Mouse (Mus musculus) forelimb bud, embryonic 11.5 days (tissue): ENCODE measurements at regions not wholly inside any gene's neighbourhood (a gene's known extent, or its start where the extent isn't known, plus 50 kb on each side); places are given as distances from the start of the nearest gene placed in this dataset.
A peak's percentile ranks its signal among the peaks of the same experiment; 100 is the strongest.

Experiments
- DNase-seq: peaks from one replicate; pipeline ENCODE4 v3.0.0-alpha.2; 2012; ENCODE audit warnings: low read depth, low spot score

- DNase-seq = no peak
These were observed 1008.5 kb upstream of the Cited2 start for GRCm38 (mm10) chr10:16714526-16714925.

- DNase-seq = no peak
These were observed 980.8 kb upstream of the Cited2 start for GRCm38 (mm10) chr10:16742246-16742645.

- DNase-seq = no peak
These were observed 971.5 kb upstream of the Cited2 start for GRCm38 (mm10) chr10:16751546-16751945.

DNA sequence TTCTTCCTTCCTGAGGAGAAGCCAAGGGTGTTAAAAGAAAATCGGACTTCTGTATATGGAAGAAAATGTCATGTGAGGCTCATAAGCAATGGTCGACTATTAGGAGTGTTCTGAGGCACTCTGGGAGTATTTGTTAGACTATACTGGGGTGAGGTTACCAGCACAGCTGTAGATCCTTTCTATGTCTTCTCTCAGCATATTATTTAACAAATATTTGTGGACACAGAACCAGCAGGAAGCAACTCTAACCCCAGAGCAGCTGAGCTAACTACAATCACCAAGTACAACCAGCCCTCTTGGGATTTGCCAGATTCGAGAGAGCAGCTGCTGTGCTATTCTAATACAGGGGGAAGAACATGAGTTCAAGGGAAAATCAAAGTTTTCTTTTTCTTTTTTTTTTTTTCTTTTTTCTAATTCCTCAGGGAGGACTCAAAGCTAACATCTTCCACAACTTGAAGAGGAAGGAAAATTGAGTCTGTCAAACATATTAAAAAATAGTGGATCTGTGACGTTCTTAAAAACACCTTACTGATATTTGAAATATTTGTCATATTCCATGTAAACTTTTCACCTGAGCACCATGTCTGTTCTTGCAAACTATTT, 933.3 kb upstream of the Cited2 start:
- DNase-seq = peak; percentile 12

- no peak for DNase-seq
These were observed 919.0 kb upstream of the Cited2 start for GRCm38 (mm10) chr10:16803978-16804377.

DNA sequence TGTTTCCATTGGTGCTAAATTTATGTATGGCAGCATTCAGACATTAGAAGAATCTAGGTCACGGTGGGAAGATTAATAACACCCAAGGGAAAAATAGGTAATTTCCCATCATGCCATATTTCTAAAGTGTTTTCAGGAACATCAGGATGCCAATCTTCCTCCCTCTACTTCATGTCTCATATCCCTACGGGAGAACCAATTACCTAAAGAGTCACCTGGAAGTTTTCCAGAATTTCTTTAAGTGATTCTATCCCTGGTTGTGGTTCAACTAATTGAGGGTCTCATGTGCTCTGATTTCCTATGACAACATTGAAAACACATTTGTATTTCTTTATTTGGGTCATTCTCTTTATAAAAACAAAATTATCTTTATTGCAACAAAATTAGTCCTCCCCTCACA, 912.3 kb upstream of the Cited2 start:
- DNase-seq = no peak

DNA sequence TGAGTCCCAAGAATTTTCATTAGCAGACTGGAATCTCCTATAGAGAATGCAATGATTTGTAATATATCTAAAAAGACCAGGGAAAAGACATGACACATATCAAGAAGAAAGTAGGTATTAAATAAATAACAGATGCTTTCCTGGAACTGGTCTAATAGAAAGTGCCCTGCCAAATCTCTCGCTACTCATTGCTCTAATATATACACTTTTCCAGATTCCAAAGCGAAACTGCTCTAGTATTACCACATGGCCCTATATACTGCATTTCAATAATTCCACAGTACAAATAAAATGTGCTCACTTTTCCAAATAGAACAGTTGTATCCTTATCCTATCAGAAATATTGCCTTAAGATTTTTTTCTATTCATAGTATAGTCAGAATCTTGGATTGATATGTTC, 909.0 kb upstream of the Cited2 start:
- no peak for DNase-seq

- DNase-seq = no peak
These were observed 861.5 kb upstream of the Cited2 start for GRCm38 (mm10) chr10:16861534-16861933.

DNA sequence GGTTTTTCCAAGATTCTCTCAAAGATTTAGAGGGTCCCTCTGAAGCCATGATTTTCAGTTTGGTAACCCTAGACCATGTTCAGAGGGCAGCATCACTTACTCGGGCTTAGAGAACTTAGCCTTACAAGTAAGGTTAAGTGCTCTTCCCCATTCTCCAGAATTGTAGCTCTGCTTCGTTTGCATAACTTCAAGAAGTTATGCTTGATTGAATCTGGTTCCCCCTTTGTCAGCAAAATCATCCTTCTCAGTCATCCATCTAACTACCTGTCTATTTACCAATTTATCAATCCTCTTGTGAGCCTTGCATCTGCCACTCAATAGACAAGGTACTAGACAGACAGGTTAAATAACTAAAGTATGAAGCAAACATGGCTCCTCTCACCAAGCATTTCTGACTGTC, 856.1 kb upstream of the Cited2 start:
- no peak for DNase-seq

DNA sequence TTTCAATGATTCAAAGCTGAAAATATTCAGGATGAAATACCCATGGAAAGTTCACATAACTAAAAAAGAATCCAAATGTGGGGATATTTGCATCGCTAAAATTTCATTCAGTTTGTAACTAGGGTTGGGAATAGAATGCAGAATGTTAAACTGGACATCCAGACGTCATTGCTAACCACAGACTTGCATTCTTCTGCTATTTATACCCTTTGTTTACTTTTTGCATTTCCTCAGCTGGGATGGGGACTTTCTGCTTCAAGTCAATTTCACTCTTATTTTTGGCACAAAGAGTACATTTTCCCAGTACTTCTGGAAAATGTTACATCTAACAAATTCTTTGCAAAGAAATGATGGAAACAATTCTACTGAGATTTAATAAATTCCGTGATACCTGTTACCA, 848.9 kb upstream of the Cited2 start:
- no peak for DNase-seq

- DNase-seq = no peak
These were observed 844.8 kb upstream of the Cited2 start for GRCm38 (mm10) chr10:16878197-16878596.

DNA sequence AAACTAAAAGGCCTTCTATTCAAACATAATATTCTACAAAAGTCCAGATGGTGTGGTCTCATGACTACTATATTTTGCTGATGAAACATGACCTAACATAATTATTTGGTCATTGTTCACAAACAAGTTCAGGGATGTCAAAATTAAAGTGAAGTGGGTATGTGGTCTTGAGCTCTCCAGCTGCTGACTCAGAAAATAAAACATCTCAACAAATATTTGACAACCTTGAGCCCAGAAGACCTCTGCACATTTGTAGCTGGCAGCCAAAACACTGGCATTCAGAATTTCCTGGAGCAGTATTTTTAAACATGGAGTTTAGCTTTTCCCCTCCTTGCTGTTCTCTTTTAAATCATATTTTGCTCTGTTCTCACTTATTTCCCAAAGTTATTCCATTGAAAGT, 829.7 kb upstream of the Cited2 start:
- no peak for DNase-seq

- DNase-seq = no peak
These were observed 827.7 kb upstream of the Cited2 start for GRCm38 (mm10) chr10:16895332-16895731.

DNA sequence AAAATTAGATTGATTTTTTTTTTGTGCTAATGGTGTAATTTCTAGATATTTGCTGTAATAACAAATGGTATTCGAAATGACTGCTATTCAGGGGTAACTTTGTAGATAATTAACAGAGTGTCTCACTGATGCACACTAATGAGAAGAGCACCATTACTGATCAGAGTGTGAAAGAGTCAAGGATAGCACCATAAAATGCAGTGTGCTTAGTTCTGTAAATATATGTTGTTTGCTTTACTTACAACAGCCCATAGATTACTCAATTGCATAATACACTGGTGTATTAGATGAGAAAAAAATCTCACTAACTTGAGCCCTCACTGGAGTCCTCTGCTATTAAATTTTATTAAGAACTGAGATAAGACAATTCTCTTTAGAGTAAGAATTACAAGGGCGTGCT, 800.1 kb upstream of the Cited2 start:
- DNase-seq = no peak

DNA sequence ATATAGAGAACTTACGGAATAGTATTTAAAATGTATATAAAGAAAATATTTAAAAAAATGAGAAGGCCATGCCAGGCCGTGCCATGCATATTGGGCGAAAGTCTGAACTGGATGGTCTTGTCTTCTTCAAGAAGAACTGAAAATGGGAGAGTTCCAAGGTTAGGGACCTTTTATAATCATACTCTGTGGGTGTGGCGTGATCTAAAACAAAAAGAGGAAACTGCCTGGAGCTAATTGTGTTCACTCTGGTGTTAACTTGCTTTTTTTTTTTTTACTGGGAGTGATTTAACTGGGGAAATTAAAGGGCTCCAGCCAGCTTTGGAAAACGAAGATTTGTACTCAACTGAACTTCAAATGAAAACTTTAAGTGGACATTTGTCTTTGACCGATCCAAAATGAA, 799.2 kb upstream of the Cited2 start:
- no peak for DNase-seq

DNA sequence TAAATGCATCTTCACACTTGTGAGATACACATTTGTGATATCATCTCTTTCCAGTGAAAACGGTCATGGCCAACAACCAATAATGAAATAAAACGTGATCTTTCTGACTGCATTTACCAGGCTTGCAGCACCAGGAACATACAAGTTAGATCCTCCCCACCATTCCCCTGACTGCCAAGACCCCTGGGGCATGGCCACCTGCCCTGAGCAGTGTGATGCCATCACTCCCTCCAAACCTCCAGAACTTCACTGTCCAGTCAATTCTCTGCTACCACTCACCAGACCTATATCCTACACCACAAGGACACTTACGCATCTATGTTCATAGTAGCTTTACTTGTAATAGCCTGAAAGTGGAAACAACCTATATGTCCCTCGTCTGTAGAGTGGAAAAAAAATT, 785.3 kb upstream of the Cited2 start:
- DNase-seq = no peak

GRCm38 (mm10) chr10:16951636-16952035, 771.4 kb upstream of the Cited2 start:
- no peak for DNase-seq

DNA sequence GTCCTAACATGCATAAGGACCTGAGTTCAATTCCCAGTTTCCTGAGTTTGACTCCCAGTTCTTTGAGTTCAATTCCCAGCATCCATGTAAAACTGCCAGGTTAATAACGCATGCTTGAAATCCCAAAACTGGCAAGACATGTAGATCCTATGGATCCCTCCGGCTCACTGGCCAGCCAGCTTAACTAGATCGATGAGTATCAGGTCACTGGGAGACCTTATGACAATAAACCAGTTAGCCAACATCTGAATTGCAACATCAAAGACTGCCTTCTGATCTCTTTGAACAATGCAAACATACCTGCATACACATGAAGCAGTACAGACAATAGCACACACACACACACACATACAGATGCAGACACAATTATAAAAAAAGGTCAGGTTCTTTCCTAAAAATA, 762.0 kb upstream of the Cited2 start:
- no peak for DNase-seq

GRCm38 (mm10) chr10:16962463-16962862, 760.6 kb upstream of the Cited2 start:
- peak; percentile 19 for DNase-seq

- no peak for DNase-seq
These were observed 744.2 kb upstream of the Cited2 start for GRCm38 (mm10) chr10:16978770-16979169.

DNA sequence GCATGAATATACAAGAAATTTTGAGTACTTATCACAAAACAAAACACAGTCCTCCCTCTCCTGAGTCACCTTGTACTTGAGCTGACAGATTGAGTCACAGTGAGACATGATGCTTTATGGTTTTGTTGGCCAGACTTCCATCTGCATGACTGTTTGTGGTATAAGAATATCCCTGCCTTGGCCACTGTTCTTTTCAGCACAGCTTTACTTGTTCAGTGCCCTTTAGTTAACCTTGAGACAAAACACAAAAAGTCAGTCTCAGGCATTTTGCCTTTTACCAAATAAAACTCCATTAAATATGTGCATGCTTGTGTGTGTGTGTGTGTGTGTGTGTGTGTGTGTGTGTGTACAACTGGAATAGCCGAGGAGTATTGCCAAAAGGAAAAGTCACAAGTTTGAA, 732.8 kb upstream of the Cited2 start:
- DNase-seq = no peak

- DNase-seq = no peak
These were observed 729.2 kb upstream of the Cited2 start for GRCm38 (mm10) chr10:16993789-16994188.

- peak; percentile 7 for DNase-seq
These were observed 728.5 kb upstream of the Cited2 start for GRCm38 (mm10) chr10:16994526-16994925.

GRCm38 (mm10) chr10:16995010-16995409, 728.0 kb upstream of the Cited2 start:
- no peak for DNase-seq
